Mouse (Mus musculus) lung, postnatal 0 days (tissue): ENCODE measurements around the gene Fryl. TPM values are rescaled to one million over a fixed set of nuclear protein-coding genes. Genes with fewer than 3 reads are reported as not detected.
"Not testable (repeated sequence)": the region's sequence is repeated elsewhere in the genome, so short reads cannot be mapped to it uniquely, and the experiment has no call there.

Experiments
- ATAC-seq: fragments of 200-750 bp; cut with Nextera tagmentation; 2 replicates; pipeline ENCODE4 v1.8.0; 2017; ENCODE audit warnings: moderate library complexity
- DNase-seq: peaks from one replicate; pipeline ENCODE4 v3.0.0-alpha.2; 2016; ENCODE audit warnings: low spot score
- H3K27ac ChIP-seq: fragments of 300-500 bp; sonication (generic); 2 replicates; pipeline ENCODE4 v1.5.1; 2014; ENCODE audit warnings: antibody characterized with exemption, mild to moderate bottlenecking, low read length, mixed read lengths
- H3K27me3 ChIP-seq: fragments of 300-500 bp; sonication (generic); replicated peaks from 2 replicates; pipeline ENCODE4 v1.6.1; 2014; ENCODE audit warnings: low read length, mixed read lengths; ENCODE audit not compliant: insufficient read depth
- H3K36me3 ChIP-seq: fragments of 300-500 bp; sonication (generic); 2 replicates; pipeline ENCODE4 v1.6.1; 2014; ENCODE audit warnings: low read length, mixed read lengths; ENCODE audit not compliant: insufficient read depth
- H3K4me1 ChIP-seq: fragments of 300-500 bp; sonication (generic); 2 replicates; pipeline ENCODE4 v1.6.1; 2014; ENCODE audit warnings: antibody characterized with exemption, low read depth, low read length, mixed read lengths; ENCODE audit not compliant: insufficient read depth
- H3K4me2 ChIP-seq: fragments of 300-500 bp; sonication (generic); replicated peaks from 2 replicates; pipeline ENCODE4 v1.6.1; 2014; ENCODE audit warnings: low read depth, mild to moderate bottlenecking, low read length, moderate library complexity, mixed read lengths
- H3K4me3 ChIP-seq: fragments of 300-500 bp; sonication (generic); 2 replicates; pipeline ENCODE4 v1.5.1; 2014; ENCODE audit warnings: low read depth, low read length
- H3K9ac ChIP-seq: fragments of 300-500 bp; sonication (generic); replicated peaks from 2 replicates; pipeline ENCODE4 v1.6.1; 2014; ENCODE audit warnings: low read depth, mild to moderate bottlenecking
- H3K9me3 ChIP-seq: fragments of 300-500 bp; sonication (generic); 2 replicates; pipeline ENCODE4 v1.6.1; 2016; ENCODE audit warnings: low read length, mixed read lengths
- CTCF ChIP-seq: IDR thresholded peaks from 2 replicates; pipeline ENCODE4 v1.5.1; 2016; ENCODE audit warnings: antibody characterized with exemption, mild to moderate bottlenecking
- EP300 ChIP-seq: IDR thresholded peaks from 2 replicates; pipeline ENCODE4 v1.6.1; 2016; ENCODE audit warnings: antibody characterized with exemption, mild to moderate bottlenecking, control low read depth
- WGBS: fragments of 180-500 bp; shearing (Covaris S2); extraction: QIAGEN DNeasy Blood & Tissue Kit; methylation state at CpG from one replicate; pipeline ENCODE4 v1.1.7; 2014; 5-methylcytosine and 5-hydroxymethylcytosine counted together
- polyA plus RNA-seq: library from polyadenylated mRNA; unstranded; fragments of >200 nt; fragmentation: Nextera tagmentation; extraction: Ambion mirVana; gene quantifications from 2 replicates; pipeline ENCODE4 v1.2.1, GENCODE M21; 2015

The Fryl gene
- polyA plus RNA-seq, 1 experiment from 2014 or later, result 20.9 TPM

GRCm38 (mm10) chr5:73014745-73015144 lies 241.7 kb downstream of the Fryl start:
- H3K4me1 ChIP-seq, result no peaks in the 10 kb centered on the region
- H3K4me2 ChIP-seq, result no peak overlapping the region
- no peaks in the 10 kb centered on the region for H3K27me3 ChIP-seq
- H3K27ac ChIP-seq, result no peak overlapping the region
- H3K9me3 ChIP-seq, result no peaks in the 10 kb centered on the region
- no peak for TF ChIP-seq EP300
- no peak for TF ChIP-seq CTCF
- DNase-seq (no peak), ATAC-seq (no peak)
- 51% methylated on average over 9 of the region's 9 CpGs for WGBS
- H3K4me3 ChIP-seq, result no peak overlapping the region
- H3K9ac ChIP-seq, result no peak overlapping the region
- no peaks in the 10 kb centered on the region for H3K36me3 ChIP-seq

- not testable (repeated sequence) for H3K27ac ChIP-seq, H3K9me3 ChIP-seq, H3K36me3 ChIP-seq, H3K4me1 ChIP-seq, H3K9ac ChIP-seq, H3K27me3 ChIP-seq
- DNase-seq (peak; percentile 6), ATAC-seq (peak; percentile 53; the same call in 1 of the 2 replicates)
- 3% methylated on average over 34 of the region's 65 CpGs for WGBS
- Histone ChIP-seq H3K4me2 (peak overlapping the region; percentile 57), H3K4me3 (peak overlapping the region; percentile 34)
These were observed 242.7 kb downstream of the Fryl start for GRCm38 (mm10) chr5:73013611-73014287.

GRCm38 (mm10) chr5:73012884-73013610 lies 243.4 kb downstream of the Fryl start:
- H3K27me3 ChIP-seq, H3K36me3 ChIP-seq, H3K4me1 ChIP-seq, H3K27ac ChIP-seq, H3K4me3 ChIP-seq, H3K9ac ChIP-seq, H3K9me3 ChIP-seq: not testable (repeated sequence)
- ATAC-seq (peak; percentile 62), DNase-seq (peak; percentile 7)
- WGBS, result 23% methylated on average over 20 of the region's 27 CpGs
- peak overlapping the region; percentile 57 for H3K4me2 ChIP-seq

GRCm38 (mm10) chr5:73011806-73012205 lies 244.6 kb downstream of the Fryl start:
- not testable (repeated sequence) for H3K27ac ChIP-seq, H3K27me3 ChIP-seq, H3K9me3 ChIP-seq, H3K36me3 ChIP-seq, H3K4me1 ChIP-seq, H3K4me2 ChIP-seq, ATAC-seq, H3K9ac ChIP-seq, H3K4me3 ChIP-seq, DNase-seq
- 86% methylated on average over 14 of the region's 16 CpGs for WGBS

- H3K27me3 ChIP-seq, H3K4me3 ChIP-seq, H3K9ac ChIP-seq, H3K9me3 ChIP-seq, H3K27ac ChIP-seq, H3K36me3 ChIP-seq, ATAC-seq, DNase-seq, H3K4me1 ChIP-seq, H3K4me2 ChIP-seq: not testable (repeated sequence)
- WGBS, result 43% methylated on average over 8 of the region's 8 CpGs
- peak; percentile 53 for TF ChIP-seq CTCF
These were observed 248.2 kb downstream of the Fryl start for GRCm38 (mm10) chr5:73008230-73008629.

GRCm38 (mm10) chr5:73007582-73007959 lies 248.8 kb downstream of the Fryl start:
- no peaks in the 10 kb centered on the region for H3K36me3 ChIP-seq
- DNase-seq (no peak), ATAC-seq (no peak)
- H3K27me3 ChIP-seq, result peaks cover 4% of the 10 kb centered on the region; the same call in 1 of the 2 replicates
- WGBS, result 36% methylated on average over 5 of the region's 5 CpGs
- no peak overlapping the region for H3K27ac ChIP-seq
- H3K9ac ChIP-seq, result no peak overlapping the region
- no peaks in the 10 kb centered on the region for H3K4me1 ChIP-seq
- no peak for TF ChIP-seq EP300
- no peak for TF ChIP-seq CTCF
- no peak overlapping the region for H3K4me2 ChIP-seq
- H3K9me3 ChIP-seq, result no peaks in the 10 kb centered on the region
- H3K4me3 ChIP-seq, result 0 out of 2 replicates have a peak overlapping the region, but pooled peaks have one; percentile 34
